Mouse (Mus musculus) embryonic facial prominence, embryonic 13.5 days (tissue): ENCODE data around the gene Kcnk6. TPM values are rescaled to one million over a fixed set of nuclear protein-coding genes. Genes with fewer than 3 reads are reported as not detected.
"Not testable (repeated sequence)": the region's sequence is repeated elsewhere in the genome, so short reads cannot be mapped to it uniquely, and the experiment has no call there.

ENCODE experiments used
- ATAC-seq: fragments of 200-750 bp; cut with Nextera tagmentation; 2 replicates; pipeline ENCODE4 v1.8.0; 2017; ENCODE audit warnings: low read depth; ENCODE audit not compliant: insufficient number of reproducible peaks, insufficient read depth, low FRiP score, low TSS enrichment
- H3K27ac ChIP-seq: fragments of 300-500 bp; sonication (generic); 2 replicates; pipeline ENCODE4 v1.5.1; 2015; ENCODE audit warnings: moderate library complexity, mild to moderate bottlenecking, inconsistent platforms
- H3K27me3 ChIP-seq: fragments of 300-500 bp; sonication (generic); 2 replicates; pipeline ENCODE4 v1.6.1; 2015; ENCODE audit warnings: mild to moderate bottlenecking, inconsistent platforms
- H3K36me3 ChIP-seq: fragments of 300-500 bp; sonication (generic); 2 replicates; pipeline ENCODE4 v1.6.1; 2015; ENCODE audit warnings: mild to moderate bottlenecking, inconsistent platforms
- H3K4me1 ChIP-seq: fragments of 300-500 bp; sonication (generic); 2 replicates; pipeline ENCODE4 v1.6.1; 2015; ENCODE audit warnings: inconsistent platforms
- H3K4me2 ChIP-seq: fragments of 300-500 bp; sonication (generic); 2 replicates; pipeline ENCODE4 v1.6.1; 2015; ENCODE audit warnings: moderate library complexity, mild to moderate bottlenecking, inconsistent platforms
- H3K4me3 ChIP-seq: fragments of 300-500 bp; sonication (generic); 2 replicates; pipeline ENCODE4 v1.5.1; 2015; ENCODE audit warnings: mild to moderate bottlenecking, inconsistent platforms
- H3K9ac ChIP-seq: fragments of 300-500 bp; sonication (generic); 2 replicates; pipeline ENCODE4 v1.6.1; 2015; ENCODE audit warnings: mild to moderate bottlenecking, inconsistent platforms
- H3K9me3 ChIP-seq: fragments of 300-500 bp; sonication (generic); 2 replicates; pipeline ENCODE4 v1.6.1; 2016; ENCODE audit warnings: inconsistent platforms
- WGBS: fragments of 180-500 bp; shearing (Covaris S2); methylation state at CpG from one replicate; pipeline ENCODE4 v1.1.7; 2015; ENCODE audit warnings: mixed read lengths; 5-methylcytosine and 5-hydroxymethylcytosine counted together
- polyA plus RNA-seq: library from polyadenylated mRNA; unstranded; fragments of >200 nt; fragmentation: Nextera tagmentation; extraction: Ambion mirVana; gene quantifications from 2 replicates; pipeline ENCODE4 v1.2.1, GENCODE M21; 2015

Kcnk6 gene
- polyA plus RNA-seq, 1 experiment from 2014 or later: 1.4 TPM

- no peak for ATAC-seq
- Histone ChIP-seq H3K36me3 (no peaks in the 10 kb centered on the region), H3K27me3 (0 out of 2 replicates have a peak, but pooled peaks cover 5% of the 10 kb centered on the region), H3K27ac (no peak overlapping the region), H3K4me2 (peak overlapping the region; percentile 48), H3K4me1 (peaks cover 10% of the 10 kb centered on the region), H3K4me3 (peak overlapping the region; percentile 7; the same call in 1 of the 2 replicates), H3K9ac (peak overlapping the region; percentile 64), H3K9me3 (peaks cover 3% of the 10 kb centered on the region)
- 8% methylated on average over 16 of the region's 16 CpGs for WGBS
Observed at GRCm38 (mm10) chr7:29224756-29225394, 7.4 kb downstream of the Kcnk6 start.

- no peaks in the 10 kb centered on the region; the same call in 1 of the 2 replicates for H3K36me3 ChIP-seq
- peaks cover 8% of the 10 kb centered on the region for H3K9me3 ChIP-seq
- no peak overlapping the region for H3K4me3 ChIP-seq
- no peak overlapping the region for H3K9ac ChIP-seq
- H3K4me1 ChIP-seq: peaks cover 16% of the 10 kb centered on the region; the same call in 1 of the 2 replicates
- H3K4me2 ChIP-seq: no peak overlapping the region
- no peak for ATAC-seq
- peaks cover 11% of the 10 kb centered on the region for H3K27me3 ChIP-seq
- WGBS: 44% methylated on average over 15 of the region's 15 CpGs
- no peak overlapping the region for H3K27ac ChIP-seq
Observed at GRCm38 (mm10) chr7:29214846-29215245, 17.5 kb downstream of the Kcnk6 start.

GRCm38 (mm10) chr7:29214236-29214635 lies 18.1 kb downstream of the Kcnk6 start:
- Histone ChIP-seq H3K36me3 (no peaks in the 10 kb centered on the region; the same call in 1 of the 2 replicates), H3K4me2 (peak overlapping the region; percentile 54; the same call in 1 of the 2 replicates), H3K9me3 (peaks cover 2% of the 10 kb centered on the region; the same call in 1 of the 2 replicates), H3K27me3 (peaks cover 11% of the 10 kb centered on the region), H3K4me3 (peak overlapping the region; percentile 28; the same call in 1 of the 2 replicates), H3K27ac (no peak overlapping the region), H3K4me1 (peaks cover 16% of the 10 kb centered on the region; the same call in 1 of the 2 replicates), H3K9ac (no peak overlapping the region)
- ATAC-seq: no peak
- 75% methylated on average over 2 of the region's 2 CpGs for whole genome bisulfite sequencing

- no peaks in the 10 kb centered on the region; the same call in 1 of the 2 replicates for H3K36me3 ChIP-seq
- no peak within 1 kb of the TSS for H3K27ac ChIP-seq
- WGBS: 3% methylated on average over 20 of the region's 20 CpGs
- peak within 1 kb of the TSS; percentile 54 for H3K4me2 ChIP-seq
- ATAC-seq: peak; percentile 60; the same call in 1 of the 2 replicates
- peak within 1 kb of the TSS; percentile 45 for H3K4me3 ChIP-seq
- no peaks in the 10 kb centered on the region for H3K9me3 ChIP-seq
- no peak within 1 kb of the TSS for H3K9ac ChIP-seq
- peaks cover 16% of the 10 kb centered on the region; the same call in 1 of the 2 replicates for H3K4me1 ChIP-seq
- peaks cover 11% of the 10 kb centered on the region for H3K27me3 ChIP-seq
Observed at GRCm38 (mm10) chr7:29213675-29214082, 18.6 kb downstream of the Kcnk6 start, which contains the start of gene Catsperg1. Catsperg1 (minus strand) TSS chr7:29214035.

GRCm38 (mm10) chr7:29212775-29213560 lies 19.3 kb downstream of the Kcnk6 start:
- H3K27me3 ChIP-seq: peaks cover 11% of the 10 kb centered on the region
- H3K36me3 ChIP-seq, H3K9me3 ChIP-seq, ATAC-seq, H3K9ac ChIP-seq, H3K27ac ChIP-seq: not testable (repeated sequence)
- peaks cover 16% of the 10 kb centered on the region; the same call in 1 of the 2 replicates for H3K4me1 ChIP-seq
- H3K4me2 ChIP-seq: peak overlapping the region; percentile 54
- H3K4me3 ChIP-seq: peak overlapping the region; percentile 45
- WGBS: 18% methylated on average over 40 of the region's 40 CpGs

GRCm38 (mm10) chr7:29212199-29212765 lies 20.0 kb downstream of the Kcnk6 start:
- 14% methylated on average over 26 of the region's 26 CpGs for WGBS

GRCm38 (mm10) chr7:29211415-29212198 lies 20.7 kb downstream of the Kcnk6 start:
- Histone ChIP-seq H3K4me3 (peak overlapping the region; percentile 45), H3K27me3 (peaks cover 11% of the 10 kb centered on the region), H3K27ac (peak overlapping the region; percentile 66), H3K36me3 (no peaks in the 10 kb centered on the region), H3K4me2 (peak overlapping the region; percentile 57), H3K4me1 (peaks cover 16% of the 10 kb centered on the region; the same call in 1 of the 2 replicates), H3K9ac (peak overlapping the region; percentile 36; the same call in 1 of the 2 replicates), H3K9me3 (no peaks in the 10 kb centered on the region)
- WGBS: 5% methylated on average over 34 of the region's 34 CpGs
- ATAC-seq: peak; percentile 82

More at GRCm38 (mm10) chr7:29212199-29212765, 20.0 kb downstream of the Kcnk6 start:
- H3K9ac ChIP-seq: no peak overlapping the region
- H3K27ac ChIP-seq: 0 out of 2 replicates have a peak overlapping the region, but pooled peaks have one; percentile 66
- peak overlapping the region; percentile 45 for H3K4me3 ChIP-seq
- peaks cover 11% of the 10 kb centered on the region for H3K27me3 ChIP-seq
- no peaks in the 10 kb centered on the region; the same call in 1 of the 2 replicates for H3K36me3 ChIP-seq
- H3K9me3 ChIP-seq: no peaks in the 10 kb centered on the region
- ATAC-seq: no peak
- peak overlapping the region; percentile 57 for H3K4me2 ChIP-seq
- H3K4me1 ChIP-seq: peaks cover 16% of the 10 kb centered on the region; the same call in 1 of the 2 replicates

- not testable (repeated sequence) for H3K36me3 ChIP-seq, H3K9me3 ChIP-seq, ATAC-seq
- H3K27me3 ChIP-seq: peaks cover 11% of the 10 kb centered on the region
- WGBS: 16% methylated on average over 15 of the region's 15 CpGs
- peak overlapping the region; percentile 66 for H3K27ac ChIP-seq
- peaks cover 16% of the 10 kb centered on the region; the same call in 1 of the 2 replicates for H3K4me1 ChIP-seq
- H3K9ac ChIP-seq: 0 out of 2 replicates have a peak overlapping the region, but pooled peaks have one; percentile 36
- H3K4me3 ChIP-seq: peak overlapping the region; percentile 45
- H3K4me2 ChIP-seq: peak overlapping the region; percentile 57
Observed at GRCm38 (mm10) chr7:29211013-29211412, 21.3 kb downstream of the Kcnk6 start.

GRCm38 (mm10) chr7:29202577-29202976 lies 29.7 kb downstream of the Kcnk6 start:
- H3K9ac ChIP-seq: no peak overlapping the region
- H3K4me3 ChIP-seq: no peak overlapping the region
- no peaks in the 10 kb centered on the region for H3K36me3 ChIP-seq
- WGBS: 91% methylated on average over 6 of the region's 6 CpGs
- no peak overlapping the region for H3K27ac ChIP-seq
- no peaks in the 10 kb centered on the region for H3K27me3 ChIP-seq
- H3K9me3 ChIP-seq: no peaks in the 10 kb centered on the region
- H3K4me2 ChIP-seq: no peak overlapping the region
- no peak for ATAC-seq
- no peaks in the 10 kb centered on the region for H3K4me1 ChIP-seq

- 95% methylated on average over 1 of the region's 1 CpGs for WGBS
- ATAC-seq, H3K4me2 ChIP-seq, H3K27me3 ChIP-seq, H3K9ac ChIP-seq, H3K4me1 ChIP-seq, H3K36me3 ChIP-seq, H3K9me3 ChIP-seq, H3K4me3 ChIP-seq, H3K27ac ChIP-seq: not testable (repeated sequence)
Observed at GRCm38 (mm10) chr7:29194230-29194629, 38.1 kb downstream of the Kcnk6 start.
